Mouse (Mus musculus) liver, embryonic 15.5 days (tissue): ENCODE measurements around the gene Ubxn1. TPM values are rescaled to one million over a fixed set of nuclear protein-coding genes. Genes with fewer than 3 reads are reported as not detected.
A peak's percentile ranks its signal among the peaks of the same experiment; 100 is the strongest.

Experiments
- ATAC-seq: fragments of 200-750 bp; cut with Nextera tagmentation; 2 replicates; pipeline ENCODE4 v1.8.0; 2017; ENCODE audit warnings: moderate number of reproducible peaks, mild to moderate bottlenecking, moderate library complexity; ENCODE audit not compliant: insufficient read depth
- H3K27ac ChIP-seq: fragments of 300-500 bp; sonication (generic); replicated peaks from 2 replicates; pipeline ENCODE4 v1.5.1; 2015; ENCODE audit warnings: mild to moderate bottlenecking, inconsistent platforms
- H3K27me3 ChIP-seq: fragments of 300-500 bp; sonication (generic); 2 replicates; pipeline ENCODE4 v1.6.1; 2015; ENCODE audit warnings: mild to moderate bottlenecking, inconsistent platforms
- H3K36me3 ChIP-seq: fragments of 300-500 bp; sonication (generic); replicated peaks from 2 replicates; pipeline ENCODE4 v1.6.1; 2015; ENCODE audit warnings: moderate library complexity, mild to moderate bottlenecking, inconsistent platforms
- H3K4me1 ChIP-seq: fragments of 300-500 bp; sonication (generic); replicated peaks from 2 replicates; pipeline ENCODE4 v1.6.1; 2015; ENCODE audit warnings: inconsistent platforms
- H3K4me2 ChIP-seq: fragments of 300-500 bp; sonication (generic); 2 replicates; pipeline ENCODE4 v1.6.1; 2015; ENCODE audit warnings: moderate library complexity, mild to moderate bottlenecking, inconsistent platforms
- H3K4me3 ChIP-seq: fragments of 300-500 bp; sonication (generic); replicated peaks from 2 replicates; pipeline ENCODE4 v1.5.1; 2015; ENCODE audit warnings: mild to moderate bottlenecking, inconsistent platforms
- H3K9ac ChIP-seq: fragments of 300-500 bp; sonication (generic); 2 replicates; pipeline ENCODE4 v1.6.1; 2015; ENCODE audit warnings: moderate library complexity, mild to moderate bottlenecking, inconsistent platforms
- H3K9me3 ChIP-seq: fragments of 300-500 bp; sonication (generic); replicated peaks from 2 replicates; pipeline ENCODE4 v1.6.1; 2016; ENCODE audit warnings: inconsistent platforms
- WGBS: fragments of 180-500 bp; shearing (Covaris S2); methylation state at CpG from one replicate; pipeline ENCODE4 v1.1.7; 2015; ENCODE audit warnings: mixed read lengths; ENCODE audit not compliant: insufficient replicate concordance; 5-methylcytosine and 5-hydroxymethylcytosine counted together
- polyA plus RNA-seq: library from polyadenylated mRNA; unstranded; fragments of >200 nt; fragmentation: Nextera tagmentation; extraction: Ambion mirVana; gene quantifications from 2 replicates; pipeline ENCODE4 v1.2.1, GENCODE M21; 2015

Ubxn1 gene
- polyA plus RNA-seq, 1 experiment from 2014 or later, result 90.4 TPM

- Histone ChIP-seq H3K27me3 (no peaks in the 10 kb centered on the region), H3K27ac (peak overlapping the region; percentile 31; the same call in 1 of the 2 replicates), H3K9me3 (no peaks in the 10 kb centered on the region), H3K9ac (peak overlapping the region; percentile 66), H3K4me3 (peak overlapping the region; percentile 65), H3K4me1 (peaks cover 48% of the 10 kb centered on the region), H3K36me3 (peaks cover 23% of the 10 kb centered on the region), H3K4me2 (peak overlapping the region; percentile 86)
- ATAC-seq, result peak; percentile 71
- 26% methylated on average over 29 of the region's 29 CpGs for WGBS
Observed at GRCm38 (mm10) chr19:8839908-8840791, 31.1 kb upstream of the Ubxn1 start.

- peak overlapping the region; percentile 65 for H3K4me3 ChIP-seq
- no peaks in the 10 kb centered on the region for H3K9me3 ChIP-seq
- H3K27me3 ChIP-seq, result no peaks in the 10 kb centered on the region
- H3K4me2 ChIP-seq, result peak overlapping the region; percentile 86
- H3K4me1 ChIP-seq, result peaks cover 48% of the 10 kb centered on the region
- peaks cover 22% of the 10 kb centered on the region for H3K36me3 ChIP-seq
- peak overlapping the region; percentile 66; the same call in 1 of the 2 replicates for H3K9ac ChIP-seq
- WGBS, result 69% methylated on average over 7 of the region's 7 CpGs
- no peak for ATAC-seq
- 0 out of 2 replicates have a peak overlapping the region, but pooled peaks have one; percentile 31 for H3K27ac ChIP-seq
Observed at GRCm38 (mm10) chr19:8841012-8841411, 30.3 kb upstream of the Ubxn1 start.

- Histone ChIP-seq H3K36me3 (peaks cover 38% of the 10 kb centered on the region), H3K9ac (no peak overlapping the region), H3K27ac (no peak overlapping the region), H3K4me1 (peaks cover 40% of the 10 kb centered on the region), H3K27me3 (no peaks in the 10 kb centered on the region), H3K4me2 (no peak overlapping the region), H3K4me3 (no peak overlapping the region), H3K9me3 (no peaks in the 10 kb centered on the region)
- ATAC-seq, result no peak
- WGBS, result 66% methylated on average over 6 of the region's 6 CpGs
Observed at GRCm38 (mm10) chr19:8842961-8843360, 28.3 kb upstream of the Ubxn1 start.

GRCm38 (mm10) chr19:8844371-8845129 is 26.7 kb upstream of the Ubxn1 start:
- H3K36me3 ChIP-seq, result peaks cover 38% of the 10 kb centered on the region
- no peak overlapping the region for H3K4me2 ChIP-seq
- H3K9me3 ChIP-seq, result no peaks in the 10 kb centered on the region
- 58% methylated on average over 5 of the region's 5 CpGs for WGBS
- no peak for ATAC-seq
- H3K27me3 ChIP-seq, result no peaks in the 10 kb centered on the region
- no peak overlapping the region for H3K4me3 ChIP-seq
- no peak overlapping the region for H3K27ac ChIP-seq
- peaks cover 24% of the 10 kb centered on the region for H3K4me1 ChIP-seq
- H3K9ac ChIP-seq, result no peak overlapping the region

GRCm38 (mm10) chr19:8848356-8848755 is 22.9 kb upstream of the Ubxn1 start:
- Histone ChIP-seq H3K9ac (no peak overlapping the region), H3K9me3 (no peaks in the 10 kb centered on the region), H3K4me3 (no peak overlapping the region), H3K27me3 (peaks cover 5% of the 10 kb centered on the region; the same call in 1 of the 2 replicates), H3K4me2 (no peak overlapping the region), H3K27ac (no peak overlapping the region), H3K36me3 (peaks cover 28% of the 10 kb centered on the region), H3K4me1 (peaks cover 16% of the 10 kb centered on the region; the same call in 1 of the 2 replicates)
- ATAC-seq, result no peak
- 75% methylated on average over 5 of the region's 5 CpGs for WGBS

GRCm38 (mm10) chr19:8850402-8850901 is 20.8 kb upstream of the Ubxn1 start, which contains the start of gene Lrrn4cl:
Gene Lrrn4cl (plus strand): TSS chr19:8850768.
- H3K27ac ChIP-seq, result no peak within 1 kb of the TSS
- H3K4me2 ChIP-seq, result no peak within 1 kb of the TSS
- H3K9me3 ChIP-seq, result no peaks in the 10 kb centered on the region

GRCm38 (mm10) chr19:8851639-8852038 is 19.7 kb upstream of the Ubxn1 start:
- 51% methylated on average over 7 of the region's 7 CpGs for WGBS
- no peak overlapping the region for H3K4me2 ChIP-seq
- no peak for ATAC-seq
- H3K36me3 ChIP-seq, result peaks cover 13% of the 10 kb centered on the region
- no peak overlapping the region for H3K27ac ChIP-seq
- H3K9me3 ChIP-seq, result no peaks in the 10 kb centered on the region
- H3K9ac ChIP-seq, result no peak overlapping the region
- H3K27me3 ChIP-seq, result peaks cover 5% of the 10 kb centered on the region; the same call in 1 of the 2 replicates
- H3K4me1 ChIP-seq, result peaks cover 13% of the 10 kb centered on the region; the same call in 1 of the 2 replicates
- H3K4me3 ChIP-seq, result no peak overlapping the region

More at GRCm38 (mm10) chr19:8850402-8850901, 20.8 kb upstream of the Ubxn1 start, which contains the start of gene Lrrn4cl:
- Histone ChIP-seq H3K4me1 (peaks cover 13% of the 10 kb centered on the region; the same call in 1 of the 2 replicates), H3K27me3 (peaks cover 5% of the 10 kb centered on the region; the same call in 1 of the 2 replicates), H3K9ac (no peak within 1 kb of the TSS), H3K36me3 (peaks cover 25% of the 10 kb centered on the region), H3K4me3 (no peak within 1 kb of the TSS)
- ATAC-seq, result no peak
- 41% methylated on average over 7 of the region's 7 CpGs for WGBS

GRCm38 (mm10) chr19:8852236-8852928 is 18.9 kb upstream of the Ubxn1 start:
- Histone ChIP-seq H3K4me1 (peaks cover 13% of the 10 kb centered on the region; the same call in 1 of the 2 replicates), H3K36me3 (peaks cover 6% of the 10 kb centered on the region; the same call in 1 of the 2 replicates), H3K27me3 (peaks cover 5% of the 10 kb centered on the region; the same call in 1 of the 2 replicates), H3K27ac (no peak overlapping the region), H3K4me2 (no peak overlapping the region), H3K9me3 (no peaks in the 10 kb centered on the region), H3K9ac (no peak overlapping the region), H3K4me3 (no peak overlapping the region)
- 59% methylated on average over 10 of the region's 10 CpGs for WGBS
- ATAC-seq, result no peak

GRCm38 (mm10) chr19:8853117-8853516 is 18.2 kb upstream of the Ubxn1 start:
- Histone ChIP-seq H3K4me2 (no peak overlapping the region), H3K27me3 (peaks cover 5% of the 10 kb centered on the region; the same call in 1 of the 2 replicates), H3K4me3 (no peak overlapping the region), H3K27ac (no peak overlapping the region), H3K9ac (no peak overlapping the region), H3K4me1 (peaks cover 13% of the 10 kb centered on the region; the same call in 1 of the 2 replicates), H3K36me3 (no peaks in the 10 kb centered on the region; the same call in 1 of the 2 replicates), H3K9me3 (no peaks in the 10 kb centered on the region)
- no peak for ATAC-seq
- WGBS, result 74% methylated on average over 3 of the region's 3 CpGs

GRCm38 (mm10) chr19:8857689-8858088 is 13.6 kb upstream of the Ubxn1 start:
- Histone ChIP-seq H3K27ac (no peak overlapping the region), H3K4me2 (no peak overlapping the region), H3K9me3 (no peaks in the 10 kb centered on the region), H3K36me3 (no peaks in the 10 kb centered on the region), H3K4me3 (no peak overlapping the region), H3K9ac (no peak overlapping the region), H3K4me1 (no peaks in the 10 kb centered on the region), H3K27me3 (no peaks in the 10 kb centered on the region)
- ATAC-seq, result no peak
- 33% methylated on average over 4 of the region's 4 CpGs for WGBS
